Mouse (Mus musculus) neural tube, embryonic 11.5 days (tissue): ENCODE results near the gene Cyth3. TPM values are rescaled to one million over a fixed set of nuclear protein-coding genes. Genes with fewer than 3 reads are reported as not detected.

Source experiments
- ATAC-seq: fragments of 200-750 bp; cut with Nextera tagmentation; 2 replicates; pipeline ENCODE4 v1.8.0; 2017; ENCODE audit warnings: moderate number of reproducible peaks, mild to moderate bottlenecking, moderate TSS enrichment, moderate library complexity; ENCODE audit not compliant: insufficient read depth, low FRiP score, low TSS enrichment
- DNase-seq: peaks from one replicate; pipeline ENCODE4 v3.0.0-alpha.2; 2015; ENCODE audit warnings: low spot score
- H3K27ac ChIP-seq: fragments of 300-500 bp; sonication (generic); 2 replicates; pipeline ENCODE4 v1.5.1; 2014; ENCODE audit warnings: low read depth, mild to moderate bottlenecking, low read length
- H3K27me3 ChIP-seq: fragments of 300-500 bp; sonication (generic); 2 replicates; pipeline ENCODE4 v1.6.1; 2014; ENCODE audit warnings: mild to moderate bottlenecking, low read length, mixed read lengths; ENCODE audit not compliant: control insufficient read depth, insufficient read depth
- H3K36me3 ChIP-seq: fragments of 300-500 bp; sonication (generic); 2 replicates; pipeline ENCODE4 v1.6.1; 2014; ENCODE audit warnings: mild to moderate bottlenecking, low read length, moderate library complexity, mixed read lengths; ENCODE audit not compliant: control insufficient read depth, insufficient read depth
- H3K4me1 ChIP-seq: fragments of 300-500 bp; sonication (generic); 2 replicates; pipeline ENCODE4 v1.6.1; 2014; ENCODE audit warnings: low read length, mixed read lengths; ENCODE audit not compliant: control insufficient read depth, insufficient read depth
- H3K4me2 ChIP-seq: fragments of 300-500 bp; sonication (generic); 2 replicates; pipeline ENCODE4 v1.6.1; 2014; ENCODE audit warnings: low read depth, mild to moderate bottlenecking, moderate library complexity
- H3K4me3 ChIP-seq: fragments of 300-500 bp; sonication (generic); 2 replicates; pipeline ENCODE4 v1.5.1; 2014; ENCODE audit warnings: low read depth, low read length
- H3K9ac ChIP-seq: fragments of 300-500 bp; sonication (generic); 2 replicates; pipeline ENCODE4 v1.6.1; 2014; ENCODE audit warnings: mild to moderate bottlenecking, low read length
- H3K9me3 ChIP-seq: fragments of 300-500 bp; sonication (generic); 2 replicates; pipeline ENCODE4 v1.6.1; 2016; ENCODE audit warnings: low read length; ENCODE audit not compliant: control insufficient read depth
- WGBS: fragments of 180-500 bp; shearing (Covaris S2); extraction: QIAGEN DNeasy Blood & Tissue Kit; methylation state at CpG from one replicate; pipeline ENCODE4 v1.1.7; 2014; 5-methylcytosine and 5-hydroxymethylcytosine counted together
- polyA plus RNA-seq: library from polyadenylated mRNA; unstranded; fragments of >200 nt; fragmentation: Nextera tagmentation; extraction: Ambion mirVana; gene quantifications from 2 replicates; pipeline ENCODE4 v1.2.1, GENCODE M21; 2014

Cyth3 gene
- polyA plus RNA-seq, 1 experiment from 2014 or later = 40.0 TPM

DNA sequence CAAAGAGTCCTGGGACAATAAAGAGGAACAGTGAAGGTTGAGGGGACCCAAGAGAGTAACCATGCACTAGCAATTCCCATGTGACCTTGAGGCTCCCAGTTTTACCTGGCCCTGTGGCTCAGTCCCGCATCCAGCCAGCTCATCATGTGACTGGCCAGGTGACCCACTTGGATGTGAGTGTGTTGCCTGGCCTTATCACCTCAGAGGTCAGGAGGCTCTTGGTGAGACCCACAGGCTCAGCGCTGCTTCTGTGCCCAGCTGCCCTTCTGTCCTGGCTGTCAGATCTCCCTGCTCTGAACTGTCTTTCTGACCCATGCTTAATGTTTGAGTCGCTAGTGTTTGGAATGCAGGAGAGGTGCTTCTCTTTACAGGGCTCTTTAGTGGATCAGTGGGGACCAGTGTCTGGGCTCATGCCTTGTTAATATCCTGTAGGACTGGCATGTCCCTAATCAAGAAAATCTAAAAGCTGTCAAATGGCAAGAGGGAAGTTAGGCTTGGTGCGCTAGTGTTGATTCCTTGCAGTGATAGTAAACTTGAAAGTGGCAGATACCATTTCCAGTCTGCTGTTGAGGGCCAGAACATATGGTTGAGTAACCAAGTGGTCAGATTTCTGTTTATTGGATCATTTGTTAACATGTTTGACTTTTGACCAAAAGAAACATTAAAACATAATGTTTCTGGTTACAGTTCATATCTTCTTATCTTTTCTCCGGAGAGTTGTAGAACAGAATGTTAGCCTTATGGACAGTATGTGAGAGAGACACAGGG, 54.2 kb downstream of the Cyth3 start:
- Histone ChIP-seq H3K9me3 (no peaks in the 10 kb centered on the region), H3K9ac (no peak overlapping the region), H3K27me3 (no peaks in the 10 kb centered on the region), H3K4me3 (no peak overlapping the region), H3K36me3 (no peaks in the 10 kb centered on the region), H3K4me2 (no peak overlapping the region), H3K27ac (no peak overlapping the region), H3K4me1 (no peaks in the 10 kb centered on the region)
- DNase-seq = no peak
- WGBS = 84% methylated on average over 5 of the region's 5 CpGs
- ATAC-seq = no peak

DNA sequence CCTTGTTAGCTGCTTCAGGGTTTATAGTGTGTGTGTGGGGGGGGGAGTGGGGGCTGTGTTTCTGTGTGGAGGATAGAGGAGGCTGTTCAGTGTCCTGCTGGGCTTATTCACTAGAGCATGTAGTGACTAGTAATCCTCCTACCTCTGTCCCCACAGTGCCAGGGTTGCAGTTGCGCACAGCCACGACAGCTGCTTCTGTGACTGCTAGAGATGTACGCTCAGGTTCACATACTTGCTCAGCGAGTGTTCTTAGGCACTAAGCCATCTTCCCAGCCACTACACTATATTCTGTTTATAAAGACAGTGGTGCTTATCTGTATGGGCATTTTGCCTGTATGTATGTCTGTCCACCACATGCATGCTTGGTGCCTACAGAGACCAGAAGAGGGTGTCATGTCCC, 55.1 kb downstream of the Cyth3 start:
- Histone ChIP-seq H3K36me3 (no peaks in the 10 kb centered on the region), H3K9ac (no peak overlapping the region), H3K9me3 (no peaks in the 10 kb centered on the region), H3K27ac (no peak overlapping the region), H3K4me3 (no peak overlapping the region), H3K27me3 (no peaks in the 10 kb centered on the region), H3K4me2 (no peak overlapping the region), H3K4me1 (no peaks in the 10 kb centered on the region)
- 85% methylated on average over 4 of the region's 4 CpGs for WGBS
- no peak for DNase-seq
- ATAC-seq = no peak

DNA sequence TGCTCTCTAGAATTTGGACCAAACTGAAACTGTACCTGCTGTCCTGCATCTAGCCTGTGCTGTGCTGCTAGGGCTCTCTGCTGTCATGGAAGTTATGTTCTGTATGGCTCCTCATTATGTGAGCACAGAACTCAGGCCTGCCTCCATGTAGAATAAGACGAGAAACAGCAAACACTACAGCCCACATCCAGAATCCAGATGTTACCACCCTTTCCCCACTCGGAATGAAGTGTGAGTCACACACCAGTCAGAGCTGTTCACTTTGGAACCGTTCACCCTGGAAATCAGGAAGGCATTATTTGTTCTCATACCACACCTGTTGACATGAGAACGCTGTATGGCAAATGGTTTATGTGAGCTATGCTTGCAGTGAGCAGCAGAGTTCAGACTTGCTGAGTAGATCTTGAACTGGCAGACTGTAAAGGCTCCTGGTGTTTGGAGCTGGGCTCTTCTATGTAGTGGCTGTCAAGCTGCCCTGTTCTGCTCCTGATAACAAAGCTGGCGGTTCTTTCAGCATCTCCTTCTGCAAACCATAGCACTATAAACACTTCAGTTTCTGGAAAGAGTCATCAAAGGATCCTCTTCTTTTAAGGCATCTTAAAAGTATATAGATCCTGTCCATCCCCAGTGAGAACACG, 56.5 kb downstream of the Cyth3 start:
- Histone ChIP-seq H3K4me2 (no peak overlapping the region), H3K4me1 (no peaks in the 10 kb centered on the region), H3K27ac (no peak overlapping the region), H3K36me3 (no peaks in the 10 kb centered on the region), H3K4me3 (no peak overlapping the region), H3K27me3 (no peaks in the 10 kb centered on the region), H3K9ac (no peak overlapping the region), H3K9me3 (no peaks in the 10 kb centered on the region)
- no peak for ATAC-seq
- WGBS = 77% methylated on average over 6 of the region's 6 CpGs
- DNase-seq = no peak

DNA sequence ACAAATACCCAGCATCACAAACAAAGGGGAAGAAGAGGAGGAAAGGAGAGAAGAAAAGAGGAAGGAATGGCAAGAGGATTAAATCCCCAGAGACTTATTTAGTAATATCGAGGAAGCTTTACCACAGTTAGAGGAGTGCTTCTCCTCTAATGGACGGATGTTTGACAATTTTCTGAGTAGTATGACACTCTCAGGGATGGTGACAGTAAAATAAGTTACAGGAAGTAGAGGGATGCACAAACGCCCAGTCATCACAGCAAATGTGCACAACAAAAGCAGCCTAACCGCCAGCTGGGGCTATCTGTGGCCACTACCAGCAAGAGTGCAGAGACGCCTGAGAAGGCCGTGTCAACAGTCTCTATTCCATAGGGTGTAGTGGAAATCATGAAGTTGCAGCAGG, 57.4 kb downstream of the Cyth3 start:
- Histone ChIP-seq H3K4me3 (no peak overlapping the region), H3K36me3 (no peaks in the 10 kb centered on the region), H3K4me2 (no peak overlapping the region), H3K9me3 (no peaks in the 10 kb centered on the region), H3K27ac (no peak overlapping the region), H3K9ac (no peak overlapping the region), H3K4me1 (no peaks in the 10 kb centered on the region), H3K27me3 (no peaks in the 10 kb centered on the region)
- ATAC-seq = no peak
- 74% methylated on average over 6 of the region's 6 CpGs for WGBS
- no peak for DNase-seq

DNA sequence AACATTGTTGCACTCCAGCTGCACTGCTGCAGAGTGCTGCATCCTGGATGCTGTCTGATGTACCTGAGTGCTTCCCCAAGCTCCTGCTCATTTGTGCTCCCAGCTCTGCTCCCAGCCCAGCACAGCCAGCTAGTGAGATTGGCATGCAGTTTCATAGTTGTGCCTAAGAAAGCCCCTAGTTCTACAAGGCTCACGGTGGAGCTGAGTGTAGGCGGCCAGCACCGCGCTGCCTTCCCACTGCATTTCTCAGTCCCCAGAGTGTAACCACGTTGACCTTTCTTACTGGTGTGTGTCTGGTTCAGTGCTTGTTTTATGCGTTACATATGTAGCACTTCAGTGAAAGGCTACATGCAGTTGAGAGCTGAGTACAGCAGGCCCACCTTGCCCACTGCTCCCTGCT, 61.4 kb downstream of the Cyth3 start:
- DNase-seq (no peak), ATAC-seq (no peak)
- no peak overlapping the region for H3K27ac ChIP-seq
- H3K4me1 ChIP-seq = no peaks in the 10 kb centered on the region
- whole genome bisulfite sequencing = 70% methylated on average over 6 of the region's 6 CpGs
- H3K9ac ChIP-seq = no peak overlapping the region
- H3K9me3 ChIP-seq = no peaks in the 10 kb centered on the region
- H3K4me2 ChIP-seq = no peak overlapping the region
- no peaks in the 10 kb centered on the region for H3K27me3 ChIP-seq
- peaks cover 2% of the 10 kb centered on the region; the same call in 1 of the 2 replicates for H3K36me3 ChIP-seq
- H3K4me3 ChIP-seq = no peak overlapping the region

DNA sequence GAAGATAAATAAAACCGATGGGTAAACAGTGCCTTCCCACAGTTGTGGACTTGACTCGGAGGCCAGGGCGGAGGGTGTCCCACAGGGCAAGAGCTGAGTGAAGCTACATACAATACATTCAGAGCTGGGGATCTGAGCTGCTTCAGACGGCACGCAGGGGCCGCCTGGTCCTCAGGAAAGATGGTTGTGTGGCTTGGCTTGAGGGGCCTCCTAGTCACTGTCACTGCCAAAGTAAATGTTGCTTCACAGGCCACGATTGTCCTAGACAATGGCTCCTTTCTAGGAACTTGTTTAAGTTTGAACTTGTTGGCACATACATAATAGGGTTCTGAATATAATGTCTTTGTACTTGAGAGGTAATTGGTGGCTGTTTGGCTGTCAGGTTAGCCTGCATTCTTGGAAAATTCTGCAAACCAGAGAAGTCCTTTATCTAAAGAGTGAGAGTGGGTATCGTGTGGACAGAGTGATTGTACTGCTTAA, 62.7 kb downstream of the Cyth3 start:
- H3K4me2 ChIP-seq = no peak overlapping the region
- 86% methylated on average over 8 of the region's 8 CpGs for WGBS
- DNase-seq = no peak
- H3K36me3 ChIP-seq = peaks cover 2% of the 10 kb centered on the region; the same call in 1 of the 2 replicates
- no peaks in the 10 kb centered on the region for H3K4me1 ChIP-seq
- ATAC-seq = no peak
- H3K27ac ChIP-seq = no peak overlapping the region
- no peak overlapping the region for H3K4me3 ChIP-seq
- no peak overlapping the region for H3K9ac ChIP-seq
- H3K9me3 ChIP-seq = no peaks in the 10 kb centered on the region
- H3K27me3 ChIP-seq = no peaks in the 10 kb centered on the region

DNA sequence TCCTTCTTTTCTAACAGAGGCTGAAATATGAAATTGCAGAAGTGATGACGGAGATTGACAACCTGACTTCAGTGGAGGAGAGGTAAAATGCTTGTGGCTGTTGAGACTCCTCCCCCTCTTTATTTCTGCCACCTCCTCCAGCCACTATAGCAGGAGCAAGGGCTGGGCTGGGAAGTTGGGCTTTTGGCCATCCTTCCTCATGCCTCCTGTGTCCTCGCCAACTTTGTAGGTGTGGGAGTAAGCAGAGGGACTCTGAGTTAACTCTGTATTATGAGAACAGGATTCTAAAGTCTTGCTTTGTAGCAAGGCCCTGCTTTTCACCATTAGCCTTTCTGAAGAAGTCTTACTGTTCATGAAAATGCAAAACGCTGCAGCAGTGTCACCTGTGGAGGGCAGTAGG, 64.2 kb downstream of the Cyth3 start:
- no peak overlapping the region for H3K27ac ChIP-seq
- H3K4me2 ChIP-seq = no peak overlapping the region
- H3K4me1 ChIP-seq = no peaks in the 10 kb centered on the region
- H3K36me3 ChIP-seq = peaks cover 2% of the 10 kb centered on the region; the same call in 1 of the 2 replicates
- no peaks in the 10 kb centered on the region for H3K9me3 ChIP-seq
- no peak overlapping the region for H3K9ac ChIP-seq
- H3K27me3 ChIP-seq = no peaks in the 10 kb centered on the region
- DNase-seq = no peak
- H3K4me3 ChIP-seq = no peak overlapping the region
- no peak for ATAC-seq
- WGBS = 89% methylated on average over 3 of the region's 3 CpGs

DNA sequence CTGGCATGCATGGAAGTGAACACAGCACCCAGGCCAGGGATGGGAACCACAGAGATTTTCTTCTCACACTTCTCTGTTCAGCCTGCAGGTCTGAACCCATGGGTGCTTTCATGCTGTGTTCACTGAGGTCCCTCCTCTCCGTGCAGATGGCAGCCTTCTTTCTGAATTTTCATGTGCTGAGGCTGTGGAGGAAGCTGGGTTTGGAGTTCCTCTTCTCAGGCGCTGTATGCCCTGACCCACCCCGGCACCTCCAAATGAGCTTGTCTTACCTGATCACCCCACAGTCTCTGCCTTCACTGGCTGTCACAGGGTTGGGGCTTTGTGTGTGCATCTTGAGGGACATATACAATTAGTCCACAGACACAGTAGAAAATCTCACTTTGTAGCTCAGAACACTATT, 65.3 kb downstream of the Cyth3 start:
- Histone ChIP-seq H3K9me3 (no peaks in the 10 kb centered on the region), H3K27me3 (no peaks in the 10 kb centered on the region), H3K4me3 (no peak overlapping the region), H3K4me2 (no peak overlapping the region), H3K4me1 (no peaks in the 10 kb centered on the region), H3K36me3 (peaks cover 4% of the 10 kb centered on the region), H3K27ac (no peak overlapping the region), H3K9ac (no peak overlapping the region)
- DNase-seq (no peak), ATAC-seq (no peak)
- 97% methylated on average over 3 of the region's 3 CpGs for WGBS

DNA sequence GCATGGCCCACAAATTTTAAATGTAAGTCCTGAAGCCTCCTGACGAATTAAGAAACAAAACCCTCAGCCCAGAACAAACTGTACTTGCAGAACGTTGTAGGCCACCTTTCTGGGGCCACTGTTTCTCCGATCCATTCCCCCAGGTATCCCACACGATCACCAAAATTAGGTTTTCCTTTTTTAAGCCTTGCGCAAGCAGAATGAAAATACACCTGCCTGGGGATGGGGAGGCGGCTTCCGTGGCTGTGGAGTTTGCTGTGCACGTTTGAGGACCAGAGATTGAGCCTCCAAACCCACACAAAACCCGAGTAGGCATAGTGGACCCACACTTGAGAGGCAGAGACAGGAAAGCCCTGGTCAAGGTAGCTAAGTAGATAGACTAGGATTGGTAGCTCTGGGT, 68.1 kb downstream of the Cyth3 start:
- no peak overlapping the region for H3K9ac ChIP-seq
- DNase-seq (no peak), ATAC-seq (no peak)
- no peak overlapping the region for H3K4me2 ChIP-seq
- H3K4me3 ChIP-seq = no peak overlapping the region
- no peak overlapping the region for H3K27ac ChIP-seq
- H3K36me3 ChIP-seq = peaks cover 4% of the 10 kb centered on the region
- no peaks in the 10 kb centered on the region for H3K27me3 ChIP-seq
- H3K9me3 ChIP-seq = no peaks in the 10 kb centered on the region
- H3K4me1 ChIP-seq = no peaks in the 10 kb centered on the region
- 89% methylated on average over 9 of the region's 9 CpGs for WGBS
